Mouse (Mus musculus): ENCODE measurements around the gene Jazf1.

Jazf1 gene

DNA sequence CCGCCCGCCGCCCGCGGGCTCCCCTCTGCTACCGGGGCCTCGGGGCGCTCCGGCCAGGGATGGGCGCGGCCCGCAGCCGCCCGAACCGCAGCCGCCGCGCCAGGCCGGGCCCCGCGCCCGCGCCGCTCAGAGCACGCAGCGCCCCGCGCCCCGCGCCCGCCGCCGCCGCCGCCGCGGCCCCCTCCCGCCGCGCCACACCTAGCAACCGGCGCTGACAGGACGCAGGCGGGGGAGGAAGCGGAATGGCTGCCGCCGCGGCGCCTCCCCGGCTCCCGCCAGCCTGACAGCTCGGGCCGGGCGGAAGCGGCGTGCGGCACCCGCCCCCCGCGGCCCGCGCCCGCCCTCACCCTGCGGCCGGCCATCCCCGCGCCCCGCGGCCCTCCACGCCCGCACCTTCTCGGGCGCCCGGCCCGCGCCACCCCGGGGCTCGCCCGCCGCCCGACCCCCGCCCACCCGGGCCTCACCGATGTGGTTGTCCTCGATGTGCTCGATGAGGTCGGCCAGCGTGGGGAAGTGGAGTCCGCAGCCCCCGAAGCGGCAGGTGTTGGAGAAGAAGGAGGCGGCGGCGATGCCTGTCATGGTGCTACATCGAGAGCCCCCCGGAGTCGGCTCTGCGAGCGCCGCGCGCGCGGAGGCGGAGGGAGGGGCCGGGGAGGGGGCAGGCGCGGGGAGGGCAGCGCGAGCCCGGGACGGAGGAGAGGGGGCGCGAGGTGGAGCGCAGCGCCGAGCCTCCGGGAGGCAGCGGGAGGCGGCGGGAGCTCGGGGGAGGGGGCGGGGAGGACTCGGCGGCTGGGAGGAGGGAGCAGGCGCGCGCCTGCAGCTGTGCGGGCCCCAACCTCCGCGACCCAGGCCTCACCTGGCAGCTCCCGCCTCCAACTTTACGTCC, at the start of gene Jazf1:
Gene Jazf1, minus strand, starts transcription at position 643 of the 886 bp plus-strand sequence.
- DNase-seq, result peak; percentile 38 to 72

DNA sequence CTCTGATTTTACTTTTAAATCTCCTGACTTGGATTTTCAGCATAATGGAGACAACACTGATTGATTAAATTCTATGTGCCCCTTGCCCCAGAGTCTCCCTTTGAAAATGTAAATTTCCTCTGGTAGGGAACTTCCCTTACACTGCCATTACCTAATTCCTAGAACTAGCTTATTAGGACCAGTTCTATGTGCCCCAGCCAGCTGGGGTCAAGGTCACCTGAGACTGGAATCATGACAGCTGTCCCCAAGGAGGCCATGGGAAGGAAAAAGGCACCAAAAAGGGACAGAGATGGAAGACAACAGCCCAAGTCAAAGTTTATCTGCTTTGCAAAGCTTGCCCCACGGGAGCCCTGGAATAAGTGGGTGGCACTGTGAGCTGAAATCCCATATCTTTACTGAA, 49.4 kb upstream of the Jazf1 start:
- DNase-seq, result no peak

DNA sequence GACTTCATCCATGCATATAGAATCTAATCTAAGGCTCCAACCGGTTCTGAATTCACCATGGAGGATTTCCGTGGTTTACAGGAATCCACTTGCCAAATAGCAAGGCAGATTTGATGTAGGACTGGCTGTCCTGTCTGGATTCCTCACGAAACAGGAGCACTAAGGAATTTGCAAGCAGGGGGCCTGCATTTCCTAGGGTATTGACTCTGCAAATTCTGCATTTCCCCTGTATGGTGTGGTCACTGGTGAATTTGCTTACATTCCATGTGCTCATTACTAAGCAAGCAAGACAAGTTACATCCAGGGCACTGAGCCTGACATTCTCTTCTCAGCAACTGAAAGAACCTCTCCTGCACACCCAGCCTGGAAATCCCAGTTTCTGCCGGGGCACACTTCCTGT, 18.4 kb upstream of the Jazf1 start:
- DNase-seq, result no peak

DNA sequence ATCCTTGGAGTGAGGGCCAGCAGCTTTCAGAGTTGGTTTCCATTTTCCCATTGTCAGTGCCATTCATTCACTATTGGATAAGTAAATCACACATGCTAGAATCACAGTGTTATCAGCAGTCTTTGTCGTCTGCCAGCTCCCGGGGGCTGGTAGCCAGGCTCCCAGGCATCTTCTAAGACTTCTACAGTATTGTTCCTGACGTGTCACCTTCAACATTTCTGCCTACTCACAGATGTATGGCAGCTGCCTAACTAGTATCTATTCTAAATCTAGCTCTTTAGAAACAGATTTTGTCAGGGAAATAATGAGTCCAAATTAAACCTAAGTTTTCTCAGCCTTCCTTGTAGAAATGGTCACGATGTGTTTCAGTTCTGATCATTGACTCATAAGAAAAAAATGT, 12.8 kb upstream of the Jazf1 start:
- no peak for DNase-seq

DNA sequence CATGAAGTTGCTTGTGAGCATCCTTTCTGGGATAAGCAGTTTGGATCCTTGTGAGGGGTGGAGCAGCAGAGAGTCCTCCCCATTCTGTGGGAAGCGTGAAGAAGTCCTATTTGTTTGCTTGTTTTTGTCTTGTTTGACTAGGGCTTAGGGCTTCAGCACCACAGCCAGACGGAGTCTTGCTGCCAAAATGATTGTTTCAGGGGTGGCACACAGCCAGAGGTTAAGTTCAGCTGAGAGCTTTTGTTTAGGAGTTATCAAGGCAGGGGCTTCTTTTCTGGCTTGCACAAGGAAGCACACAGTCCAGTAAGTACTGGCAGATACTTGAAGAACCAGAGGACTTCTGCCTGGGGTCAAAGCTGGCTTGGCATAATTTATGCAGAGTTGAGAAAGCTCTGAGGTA, 10.2 kb upstream of the Jazf1 start:
- DNase-seq, result no peak

DNA sequence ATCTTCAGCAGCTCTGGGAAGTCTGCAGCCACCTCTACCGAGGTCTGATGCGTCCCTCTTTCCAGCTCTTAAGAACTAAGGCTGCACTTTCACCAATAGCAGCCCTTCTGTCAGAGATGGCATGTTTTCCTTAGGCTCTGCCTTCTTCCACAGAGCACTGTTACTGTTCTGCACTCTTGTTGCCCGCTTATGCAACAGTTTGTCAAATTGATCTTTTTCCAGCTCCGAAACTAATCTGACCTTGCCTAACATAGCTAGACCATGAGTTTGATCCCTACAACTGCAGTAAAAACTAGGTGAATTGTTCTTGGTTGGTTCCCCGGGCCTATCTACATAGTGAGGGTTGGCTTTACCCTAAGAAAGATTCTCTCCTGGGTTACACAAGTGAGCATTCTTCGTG, 3.3 kb upstream of the Jazf1 start:
- DNase-seq, result no peak

DNA sequence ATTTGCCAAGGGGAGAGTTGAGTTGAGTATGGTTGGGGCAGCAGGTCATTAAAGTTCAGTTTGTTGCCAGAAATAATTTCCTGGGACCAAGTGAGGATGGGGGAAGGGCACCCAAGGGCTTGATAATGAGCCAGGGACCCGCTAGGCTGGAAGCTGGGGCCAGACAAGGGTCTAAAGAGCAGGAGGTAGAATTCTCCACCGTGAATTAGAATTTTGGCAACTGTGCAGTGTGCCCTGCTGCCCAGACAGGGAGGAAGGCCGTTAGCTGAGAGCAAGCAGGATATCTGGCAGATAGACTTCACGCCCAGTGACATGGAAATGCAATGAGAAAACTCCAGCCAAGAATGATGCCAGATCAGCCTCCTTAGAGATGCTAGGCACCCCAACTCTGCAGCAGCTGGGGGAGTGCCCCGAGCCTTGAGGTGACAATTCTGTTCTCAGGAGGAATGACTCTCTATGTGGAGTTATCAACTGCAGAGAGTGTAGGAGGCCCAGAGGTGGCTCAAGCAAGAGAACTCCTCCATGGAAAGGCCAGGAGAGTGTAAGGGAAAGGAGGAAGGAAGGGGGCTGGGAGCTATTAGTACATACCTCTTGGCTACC, 1.6 kb upstream of the Jazf1 start:
- no peak for DNase-seq

DNA sequence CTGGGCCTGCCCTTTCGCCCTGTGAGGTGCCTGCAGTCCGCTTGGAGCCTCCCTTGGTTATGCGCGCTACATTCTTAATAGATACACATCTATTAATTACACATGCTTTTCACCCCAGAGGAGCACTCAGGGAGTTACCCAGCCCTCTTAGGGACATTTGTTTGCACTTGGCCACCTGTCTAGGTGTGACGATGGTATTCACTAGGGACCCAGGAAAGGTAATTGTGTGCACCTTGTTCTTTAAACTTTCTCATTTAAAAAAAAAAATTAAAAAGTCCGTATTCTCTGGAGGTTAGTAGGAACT, 396 bp upstream of the Jazf1 start:
- DNase-seq, result no peak

DNA sequence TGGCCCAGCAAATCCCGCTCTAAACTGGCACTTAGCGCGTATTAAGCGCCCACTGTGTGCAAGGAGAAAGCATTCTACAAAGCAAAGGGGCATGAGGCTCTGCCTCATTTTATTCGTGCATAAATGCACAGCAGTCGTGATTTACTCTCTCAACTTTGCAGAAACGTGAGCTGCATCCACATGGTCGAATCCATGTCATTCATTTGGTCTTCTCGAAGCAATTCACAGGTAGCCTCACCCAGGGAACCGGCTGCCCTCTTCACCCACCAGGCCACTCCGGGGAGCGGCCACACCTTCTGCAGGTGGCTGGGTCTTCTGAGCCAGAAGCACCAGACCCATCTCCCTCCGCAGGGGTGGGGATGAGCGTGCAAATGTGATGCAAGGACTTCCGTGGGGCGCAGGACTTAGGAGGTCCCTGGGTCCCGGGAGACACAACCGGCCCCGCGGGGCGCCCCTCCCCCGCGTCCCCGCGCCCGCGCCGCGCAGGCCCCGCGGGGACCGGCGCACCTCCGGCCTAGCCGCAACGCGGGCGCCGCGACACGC, 914 bp downstream of the Jazf1 start:
- no peak for DNase-seq

DNA sequence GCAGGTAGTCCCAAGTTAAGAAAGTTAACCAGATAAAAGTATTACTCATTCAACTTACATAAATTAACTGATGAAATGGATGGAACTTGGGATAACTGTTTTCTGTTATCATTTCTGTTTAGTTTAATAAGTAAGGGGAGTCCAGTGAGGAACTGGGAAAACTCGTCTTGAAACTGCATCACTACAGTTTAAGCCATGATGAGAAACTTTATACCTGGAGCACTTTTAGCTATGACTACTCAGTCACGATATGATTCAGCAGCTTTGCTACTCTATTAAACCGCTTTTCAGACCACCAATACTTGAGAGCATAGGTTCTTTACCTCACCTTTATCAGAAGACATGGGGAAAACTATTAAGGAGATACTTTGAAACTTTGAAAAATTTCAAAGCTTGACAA, 1.5 kb downstream of the Jazf1 start:
- no peak for DNase-seq

DNA sequence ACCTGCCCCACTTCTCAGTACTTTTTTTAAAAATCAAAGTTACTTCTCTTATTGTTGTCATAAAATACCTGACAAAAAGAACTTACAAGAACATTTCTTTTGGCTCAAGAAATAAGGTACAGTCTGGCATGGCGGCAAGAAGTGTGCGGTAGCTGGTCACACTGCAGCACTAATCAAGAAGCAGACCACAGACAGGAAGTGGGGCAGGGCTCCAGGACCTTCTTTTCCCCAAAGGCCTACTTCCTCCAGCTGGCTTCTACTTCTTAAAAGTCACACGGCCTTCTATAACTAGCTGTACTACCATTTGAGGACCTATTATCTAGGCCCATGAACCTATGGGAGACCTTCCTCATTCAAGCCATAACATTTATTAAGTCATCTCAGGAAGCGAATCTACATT, 4.4 kb downstream of the Jazf1 start:
- no peak for DNase-seq

DNA sequence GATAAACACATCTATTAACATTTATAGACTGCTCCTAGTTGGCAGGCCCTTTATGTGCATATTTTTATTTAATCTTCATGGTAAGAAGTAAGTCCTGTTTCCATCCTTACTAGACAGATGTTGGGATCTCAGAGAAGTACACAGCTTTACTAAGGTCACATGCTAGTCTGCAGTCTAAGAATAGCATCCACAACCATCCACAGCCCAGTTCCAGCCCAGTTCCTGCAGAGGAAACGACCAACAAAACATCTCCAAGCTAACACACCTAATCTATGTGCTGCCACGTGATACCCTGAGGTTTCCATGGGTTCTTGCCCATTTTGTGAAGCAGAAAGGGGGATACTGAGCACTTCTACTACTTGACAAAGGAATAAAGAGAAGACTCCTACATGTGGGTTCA, 13.5 kb downstream of the Jazf1 start:
- DNase-seq, result no peak

DNA sequence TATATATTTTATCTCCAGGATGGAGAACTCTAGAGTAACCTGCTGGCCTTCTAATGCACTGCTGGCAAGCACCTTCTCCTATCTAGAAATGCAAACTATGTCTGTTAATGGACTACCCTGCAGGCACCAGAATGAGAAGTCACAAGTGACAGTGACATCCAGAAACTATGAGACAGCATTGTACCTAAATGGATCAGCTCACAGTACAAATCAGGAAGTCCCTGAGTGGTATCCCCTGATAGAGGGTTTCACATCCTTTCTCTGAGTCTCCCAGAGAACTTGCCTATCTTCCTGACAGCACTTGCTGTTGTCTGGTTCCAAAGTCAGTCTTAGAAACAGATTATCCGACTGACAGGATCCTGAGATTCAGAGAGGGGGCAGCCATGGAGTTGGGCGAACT, 22.9 kb downstream of the Jazf1 start:
- DNase-seq, result no peak

DNA sequence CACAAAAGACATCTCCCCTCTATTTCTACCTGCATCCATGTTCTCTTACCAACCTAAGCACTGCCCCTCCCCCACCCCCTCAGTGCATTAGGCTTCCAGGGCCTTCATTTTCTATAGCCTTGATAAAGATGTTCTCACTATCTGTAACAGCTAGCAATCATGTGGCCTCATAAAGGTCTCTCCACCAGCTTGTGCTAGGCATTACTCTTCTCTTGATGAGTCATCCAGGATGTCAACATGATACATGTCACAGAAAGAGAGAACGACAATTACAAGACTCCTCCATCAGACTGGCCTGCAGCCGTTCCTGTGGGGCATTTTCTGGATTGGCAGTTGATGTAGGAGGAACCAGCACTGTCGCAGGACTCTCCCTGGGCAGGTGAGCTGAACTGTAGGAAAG, 30.3 kb downstream of the Jazf1 start:
- DNase-seq, result no peak

DNA sequence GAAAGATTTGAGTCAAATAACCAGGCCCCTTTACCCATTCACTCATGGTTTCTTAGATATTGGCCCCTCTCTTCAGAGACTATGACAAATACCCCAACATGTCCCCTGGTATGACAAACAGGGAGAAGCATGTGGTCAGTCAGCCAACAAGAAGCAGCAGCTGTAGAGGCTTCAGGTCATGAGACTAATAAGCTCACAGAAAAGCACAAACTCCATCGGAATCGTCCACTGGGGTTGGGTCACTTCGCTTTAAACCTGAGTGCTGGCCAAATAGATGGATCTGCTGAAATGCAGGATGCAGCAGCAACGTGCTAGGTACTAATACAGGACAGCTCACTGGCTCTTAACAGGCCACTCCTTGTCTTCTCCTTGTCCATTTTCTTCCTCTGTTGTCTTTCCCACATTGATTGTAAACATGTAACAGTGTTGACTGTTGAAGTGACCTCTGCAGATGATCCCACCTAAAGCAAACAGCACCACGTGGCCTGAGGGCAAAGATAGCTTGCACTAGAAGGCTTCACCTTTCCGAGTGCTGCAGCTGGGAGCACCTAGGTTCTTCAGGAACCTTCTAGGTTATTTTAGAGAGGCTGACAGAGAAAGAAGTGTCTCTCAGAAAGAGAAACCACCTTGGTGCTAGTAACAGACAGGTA, 33.9 kb downstream of the Jazf1 start:
- no peak for DNase-seq

DNA sequence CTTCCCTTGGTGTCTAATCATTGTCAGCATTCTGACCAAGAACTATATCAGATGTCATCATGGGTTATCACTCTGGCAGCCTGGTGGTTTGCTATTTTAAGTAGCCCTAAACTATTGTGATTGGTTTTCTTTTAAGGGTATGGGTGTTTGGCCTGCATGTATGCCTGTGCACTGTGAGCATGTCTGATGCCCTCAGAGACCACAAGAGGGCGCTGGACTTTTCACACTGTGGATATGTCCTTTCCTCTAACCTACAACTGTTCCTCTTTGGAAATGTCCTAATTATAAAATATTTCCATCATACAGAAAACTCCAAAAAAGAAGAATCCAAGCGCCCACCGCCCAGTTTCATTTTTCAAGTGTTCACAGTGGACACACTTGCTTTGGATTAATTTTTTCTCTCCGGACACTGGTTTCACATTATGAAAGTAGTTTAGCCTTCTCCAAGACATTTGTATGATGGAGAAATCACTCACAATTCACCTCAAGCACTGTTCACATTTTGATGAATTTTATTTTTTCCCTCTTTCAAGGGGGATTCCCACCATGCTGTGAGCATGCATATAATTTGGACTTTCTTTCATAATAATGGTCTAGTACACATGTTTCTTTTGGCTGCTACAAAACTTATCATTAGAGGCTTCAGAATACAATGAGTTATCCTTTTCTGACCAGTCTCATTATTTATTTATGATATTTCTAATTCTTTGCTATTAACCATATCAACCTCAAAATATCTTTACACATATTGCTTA, 35.5 kb downstream of the Jazf1 start:
- peak; percentile 4 to 49 for DNase-seq

DNA sequence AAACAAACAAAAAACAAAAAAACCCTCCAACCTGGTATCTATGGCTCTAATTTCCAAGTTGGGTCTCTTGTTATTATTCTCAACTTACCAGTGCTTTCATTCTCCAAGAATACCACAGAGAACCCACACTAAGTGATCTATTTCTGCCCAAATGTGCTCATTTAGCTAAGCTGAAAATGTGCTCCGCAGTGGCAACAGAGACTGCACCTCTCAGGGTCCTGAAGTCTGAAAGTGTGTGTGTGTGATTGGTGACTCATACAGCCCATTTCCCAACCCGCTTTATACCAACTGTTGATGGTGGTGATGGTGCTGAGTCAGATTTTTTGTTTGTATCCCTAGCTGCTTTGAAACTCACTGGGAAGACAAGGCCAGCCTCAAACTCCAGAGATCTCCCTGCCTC, 46.4 kb downstream of the Jazf1 start:
- DNase-seq, result no peak

DNA sequence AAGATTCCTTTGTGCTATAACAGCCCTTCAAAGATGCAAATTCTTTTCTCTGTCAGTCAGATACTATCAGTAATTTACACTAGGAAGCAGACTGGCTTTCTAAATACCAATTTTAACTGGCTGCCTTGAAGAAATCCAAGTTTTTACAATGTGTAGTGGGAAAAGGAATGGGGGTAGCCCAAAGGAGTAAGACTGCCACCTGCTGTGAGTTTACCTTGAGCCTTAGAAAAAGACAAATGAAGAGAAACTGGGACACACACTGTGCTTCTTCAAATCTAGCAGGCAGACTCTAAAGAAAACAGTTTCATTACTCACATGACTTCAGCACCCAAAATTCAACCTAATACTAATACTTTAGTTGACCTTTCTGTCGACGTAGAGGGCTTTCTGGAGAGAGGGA, 47.4 kb downstream of the Jazf1 start:
- no peak for DNase-seq

DNA sequence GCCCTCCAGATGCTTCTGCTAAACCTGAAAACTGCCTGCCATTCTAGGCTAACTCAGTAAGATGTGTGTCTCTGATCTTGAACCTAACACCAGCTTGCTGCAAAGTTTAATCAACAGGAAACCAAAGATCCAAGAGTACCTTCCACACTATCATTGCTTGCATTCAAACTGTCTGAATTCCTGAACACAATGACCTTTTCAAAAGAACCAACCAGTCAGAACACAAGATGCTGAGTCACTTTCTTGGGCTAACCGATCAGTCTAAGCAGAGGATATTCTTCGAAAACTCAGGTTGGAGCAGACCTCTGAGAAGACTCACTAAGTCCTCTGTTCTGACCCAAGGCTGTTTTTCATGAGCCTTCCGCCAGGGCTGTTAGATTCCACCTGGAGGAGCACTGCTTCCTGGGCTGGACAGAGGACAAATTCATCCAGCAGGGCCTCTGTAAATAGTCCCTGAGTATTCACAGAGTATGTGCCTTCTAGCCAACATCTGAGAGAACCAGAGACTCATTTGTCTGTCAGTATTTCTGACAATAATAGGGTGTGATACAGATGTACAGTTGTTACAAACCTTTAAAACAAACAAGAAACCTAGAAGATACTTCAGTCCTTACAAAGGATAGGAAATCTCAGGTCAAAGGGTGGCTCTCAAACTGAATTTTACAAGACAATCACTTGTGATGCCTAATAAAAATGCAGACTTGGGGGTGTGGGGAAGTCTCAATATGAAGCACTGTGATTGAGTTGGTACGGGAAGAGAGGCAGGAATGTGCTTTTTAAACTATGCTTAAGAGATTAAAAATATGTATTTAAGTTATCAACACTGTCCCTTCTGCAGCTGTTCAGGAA, 50.9 kb downstream of the Jazf1 start:
- no peak for DNase-seq

DNA sequence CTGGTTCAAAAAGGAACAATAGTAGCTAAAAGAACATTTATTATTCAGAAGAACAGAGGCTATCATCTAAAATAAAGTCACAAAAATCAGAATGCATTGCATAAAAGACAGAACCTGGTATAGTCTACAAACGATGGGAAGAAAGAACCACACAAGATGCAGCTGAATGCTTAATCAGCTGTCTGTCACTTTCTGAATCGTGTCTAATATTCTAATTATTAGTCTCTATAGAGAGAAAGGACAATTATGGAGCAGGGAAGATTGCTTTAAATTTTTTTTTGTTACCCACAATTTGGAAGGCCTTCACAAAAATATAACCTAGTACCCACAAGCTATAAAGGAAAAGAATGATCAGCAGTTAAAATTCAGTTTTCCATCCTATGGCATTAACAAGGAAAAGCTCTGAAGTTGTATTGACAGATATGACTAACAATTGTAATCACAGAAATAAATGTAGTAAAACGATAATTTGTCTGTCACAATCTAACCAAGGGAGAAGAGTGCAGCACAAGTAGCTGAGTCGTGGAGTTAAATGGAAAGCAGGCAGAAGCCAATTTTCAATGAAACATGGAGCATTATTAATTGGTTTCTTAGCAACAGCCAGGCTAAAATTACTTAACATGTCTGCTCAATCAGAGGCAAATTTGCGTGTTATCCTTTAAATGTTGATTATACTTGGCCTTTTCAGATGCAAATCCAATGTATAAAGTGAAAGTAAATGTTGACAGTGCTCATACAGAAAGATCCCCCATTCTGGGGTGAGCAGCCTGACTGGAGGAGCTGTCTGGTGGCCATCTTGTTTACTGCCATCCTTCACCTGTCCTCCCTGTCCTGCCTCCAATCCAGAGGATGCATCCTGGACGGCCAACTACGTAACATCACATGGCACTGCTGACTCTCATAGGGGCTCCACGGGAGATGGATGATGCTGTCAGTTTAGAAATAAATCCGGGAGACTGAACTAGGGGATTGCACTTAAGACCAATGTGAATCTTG, 53.7 kb downstream of the Jazf1 start:
- no peak for DNase-seq

DNA sequence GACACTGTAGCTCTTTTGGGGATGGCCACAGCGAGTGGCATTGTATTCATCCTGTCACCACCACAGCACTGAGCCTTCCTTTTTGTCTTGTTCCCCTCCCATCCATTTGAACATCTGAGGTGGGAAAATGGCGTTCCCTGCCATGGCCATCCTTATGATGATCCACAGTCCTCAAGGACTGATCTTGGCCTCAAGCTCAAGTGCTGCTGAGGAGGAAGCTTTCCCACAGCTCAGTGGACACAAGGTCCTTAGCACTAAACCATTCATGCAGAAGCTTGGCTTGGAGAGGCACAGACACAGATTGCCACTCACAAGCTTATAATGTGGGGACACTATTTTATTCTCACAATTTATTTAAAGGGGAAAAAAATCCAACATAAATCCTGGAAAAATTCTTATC, 58.1 kb downstream of the Jazf1 start:
- DNase-seq, result no peak

Data from kidney, postnatal 36 days (tissue).